Mouse (Mus musculus): Measurements from ENCODE around the gene Stx8.

The Stx8 gene

GRCm38 (mm10) chr11:68082756-68083155 lies 116.8 kb downstream of the Stx8 start:
- no peak for DNase-seq (ENCODE audit: low read depth in 1 of 2, low spot score in 2 of 2)

DNA sequence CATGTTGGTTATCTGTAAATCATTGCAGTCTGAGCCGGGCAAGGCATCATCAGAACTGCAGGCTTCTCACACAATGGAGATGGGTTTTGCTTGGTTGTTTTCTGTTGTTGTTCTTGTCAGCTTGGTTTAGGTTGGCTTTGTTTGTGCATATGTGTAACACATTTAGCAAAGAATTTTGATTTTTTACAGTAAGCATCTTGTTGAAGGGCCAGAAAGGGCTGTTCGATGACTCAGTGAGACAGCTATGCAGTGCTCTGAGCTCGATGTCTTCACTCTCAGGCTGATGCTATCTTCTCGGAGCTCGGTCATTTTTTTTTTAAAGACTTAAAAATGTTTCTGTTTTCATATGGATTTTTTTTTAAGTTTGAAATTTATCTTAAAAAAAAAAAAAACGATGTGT lies 117.6 kb downstream of the Stx8 start:
- no peak for DNase-seq (ENCODE audit: low read depth in 1 of 2, low spot score in 2 of 2)

- DNase-seq (ENCODE audit: low read depth in 1 of 2, low spot score in 2 of 2) = no peak
These were observed 120.2 kb downstream of the Stx8 start for GRCm38 (mm10) chr11:68086221-68086620.

DNA sequence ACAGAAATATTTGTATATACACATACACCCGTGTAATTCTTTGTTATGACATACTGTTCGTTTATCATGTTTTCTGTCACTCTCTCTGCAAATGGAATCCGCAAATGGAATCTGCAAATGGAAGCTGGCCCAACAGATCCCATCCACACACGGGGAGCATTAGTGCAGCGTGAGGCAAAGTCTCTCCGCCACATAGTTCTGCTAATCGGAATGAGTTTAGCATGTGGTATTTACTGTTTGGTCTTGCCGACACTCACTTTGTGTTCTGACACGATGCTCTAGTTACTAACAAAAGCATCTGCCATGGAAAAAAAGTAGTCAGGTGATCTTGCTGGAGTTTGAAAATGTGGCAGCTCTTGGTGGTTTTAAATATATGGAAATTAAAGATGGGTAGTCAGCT lies 123.4 kb downstream of the Stx8 start:
- DNase-seq (ENCODE audit: low read depth in 1 of 2, low spot score in 2 of 2) = no peak

DNA sequence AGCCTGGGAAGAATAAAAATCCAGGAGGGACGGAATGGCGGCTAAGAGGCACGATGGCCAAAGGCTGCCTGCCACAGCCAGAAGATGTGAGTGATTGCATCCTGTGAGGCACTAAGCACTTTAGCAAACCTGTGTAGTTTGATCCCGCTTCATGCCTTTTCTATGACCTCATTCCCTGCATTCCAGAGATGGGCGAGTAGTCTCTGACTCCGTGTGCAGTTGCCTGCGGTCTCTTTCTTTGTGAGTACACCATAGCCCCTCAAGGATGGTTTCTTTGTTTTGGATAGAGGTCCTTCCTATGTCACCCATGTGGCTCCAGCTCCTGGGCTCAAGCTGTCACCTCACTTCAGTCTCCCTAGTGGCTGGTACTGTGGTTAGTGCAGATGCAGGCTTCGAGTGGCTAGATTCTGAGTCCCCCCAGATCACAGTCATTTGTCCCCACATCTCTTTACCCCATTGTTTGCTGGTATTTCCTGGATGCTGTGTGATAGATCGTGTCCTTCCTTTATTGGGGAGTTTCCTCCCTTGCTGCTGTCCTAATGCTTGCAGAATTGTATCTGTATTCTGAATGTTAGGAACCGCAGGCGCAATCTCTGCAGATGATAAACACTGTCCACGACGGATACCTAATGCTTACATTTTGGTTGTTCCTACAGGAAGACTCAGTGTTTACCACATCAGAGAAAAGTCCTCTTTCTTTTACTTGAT lies 124.0 kb downstream of the Stx8 start:
- no peak for DNase-seq (ENCODE audit: low read depth in 1 of 2, low spot score in 2 of 2)

DNA sequence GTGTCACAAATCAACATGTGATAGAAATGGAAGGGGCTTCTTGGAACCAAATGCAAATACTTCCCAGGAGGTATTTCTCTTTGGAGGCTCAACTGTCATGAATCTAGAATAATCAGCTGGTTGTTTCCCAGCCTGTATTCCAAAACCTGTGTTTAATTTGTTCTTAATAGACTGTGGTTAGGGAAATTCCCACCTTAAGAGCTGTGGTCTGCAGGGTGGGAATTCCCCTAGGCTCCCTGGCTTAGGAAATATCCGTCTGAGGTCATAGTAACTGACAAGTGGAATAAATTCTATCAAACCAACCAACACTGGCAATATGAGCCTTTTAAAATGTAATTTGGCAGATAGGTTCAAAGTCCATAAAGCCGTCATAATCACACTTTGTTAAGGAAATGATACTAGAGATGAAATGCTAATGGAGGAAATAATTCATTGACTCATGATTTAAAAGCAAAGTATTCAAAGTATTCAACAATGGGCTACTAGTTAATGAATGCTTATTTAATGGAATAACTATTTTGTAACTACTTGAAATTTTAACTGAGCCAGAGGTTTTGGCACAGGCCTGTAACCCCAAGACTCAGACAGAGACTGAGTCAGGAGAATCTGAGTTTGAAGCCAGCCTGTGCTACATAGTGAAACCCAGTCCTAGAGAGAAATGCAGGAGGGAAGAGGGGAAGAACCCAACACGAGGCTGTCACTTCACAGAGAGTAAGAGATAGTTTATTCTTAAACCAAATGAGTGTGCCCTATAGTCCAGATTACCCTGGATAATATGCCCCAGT lies 126.2 kb downstream of the Stx8 start:
- DNase-seq (ENCODE audit: low read depth in 1 of 2, low spot score in 2 of 2) = no peak

GRCm38 (mm10) chr11:68101598-68101997 lies 135.6 kb downstream of the Stx8 start:
- no peak for DNase-seq (ENCODE audit: low read depth in 1 of 2, low spot score in 2 of 2)

DNA sequence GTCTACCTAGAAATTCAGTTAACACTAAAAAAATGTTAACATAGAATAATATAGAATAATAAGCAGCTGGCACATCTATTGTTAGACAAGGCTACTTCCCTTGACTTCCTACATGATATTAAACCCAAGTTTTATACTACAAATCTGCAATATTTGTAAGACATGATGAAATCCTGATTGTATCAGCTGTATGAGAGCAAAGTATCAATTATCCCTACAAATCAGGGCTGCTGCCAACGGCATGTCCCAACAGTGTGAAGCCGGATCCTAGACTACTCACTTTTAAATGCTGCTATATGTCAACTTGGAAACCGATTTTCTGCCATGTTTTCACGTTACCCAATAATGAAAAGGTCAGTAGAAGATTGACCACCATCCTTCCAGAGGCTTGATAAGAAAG lies 137.5 kb downstream of the Stx8 start:
- no peak for DNase-seq (ENCODE audit: low read depth in 1 of 2, low spot score in 2 of 2)

DNA sequence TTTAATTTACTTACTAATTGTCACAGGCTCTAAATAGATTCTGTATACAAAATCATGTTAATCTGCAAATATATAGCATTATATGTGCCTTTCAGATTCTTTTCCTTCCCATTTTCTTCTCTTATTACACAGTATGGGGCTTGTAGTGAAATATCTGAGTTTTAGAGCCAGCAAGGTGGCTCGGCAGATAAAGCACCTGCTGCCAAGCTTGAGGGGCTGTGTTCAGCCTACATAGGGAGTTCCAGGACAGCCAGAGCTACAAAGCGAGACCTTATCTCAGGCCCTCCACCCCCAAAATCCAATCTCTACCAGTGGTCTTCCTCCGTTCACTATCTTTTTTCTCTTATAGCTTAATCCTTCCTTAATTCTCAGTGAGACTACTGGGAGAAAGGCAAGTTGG lies 140.1 kb downstream of the Stx8 start:
- no peak for DNase-seq (ENCODE audit: low read depth in 1 of 2, low spot score in 2 of 2)

- no peak for DNase-seq (ENCODE audit: low read depth in 1 of 2, low spot score in 2 of 2)
These were observed 147.6 kb downstream of the Stx8 start for GRCm38 (mm10) chr11:68113454-68114100.

DNA sequence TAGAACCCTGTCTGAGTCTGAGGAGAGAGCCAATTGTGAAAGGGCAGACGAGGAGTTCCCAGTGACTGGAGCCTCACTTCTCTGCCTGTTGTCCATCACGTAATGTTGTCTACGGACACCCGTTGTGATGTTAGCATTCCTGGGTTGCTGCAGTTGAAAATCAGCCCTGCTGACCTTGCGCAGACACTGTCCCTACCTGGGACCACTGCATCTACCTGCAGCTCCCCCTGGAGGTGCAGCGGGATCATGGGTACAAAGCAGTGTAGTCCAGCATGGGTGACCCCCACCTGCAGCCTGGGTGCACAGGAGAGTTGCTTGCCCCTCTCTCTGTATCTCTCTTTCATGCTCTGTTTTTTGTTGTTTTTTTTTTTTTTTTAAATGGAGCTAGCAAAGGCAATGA lies 148.2 kb downstream of the Stx8 start:
- no peak for DNase-seq (ENCODE audit: low read depth in 1 of 2, low spot score in 2 of 2)

- DNase-seq (ENCODE audit: low read depth in 1 of 2, low spot score in 2 of 2) = no peak
These were observed 150.2 kb downstream of the Stx8 start for GRCm38 (mm10) chr11:68116157-68116556.

DNA sequence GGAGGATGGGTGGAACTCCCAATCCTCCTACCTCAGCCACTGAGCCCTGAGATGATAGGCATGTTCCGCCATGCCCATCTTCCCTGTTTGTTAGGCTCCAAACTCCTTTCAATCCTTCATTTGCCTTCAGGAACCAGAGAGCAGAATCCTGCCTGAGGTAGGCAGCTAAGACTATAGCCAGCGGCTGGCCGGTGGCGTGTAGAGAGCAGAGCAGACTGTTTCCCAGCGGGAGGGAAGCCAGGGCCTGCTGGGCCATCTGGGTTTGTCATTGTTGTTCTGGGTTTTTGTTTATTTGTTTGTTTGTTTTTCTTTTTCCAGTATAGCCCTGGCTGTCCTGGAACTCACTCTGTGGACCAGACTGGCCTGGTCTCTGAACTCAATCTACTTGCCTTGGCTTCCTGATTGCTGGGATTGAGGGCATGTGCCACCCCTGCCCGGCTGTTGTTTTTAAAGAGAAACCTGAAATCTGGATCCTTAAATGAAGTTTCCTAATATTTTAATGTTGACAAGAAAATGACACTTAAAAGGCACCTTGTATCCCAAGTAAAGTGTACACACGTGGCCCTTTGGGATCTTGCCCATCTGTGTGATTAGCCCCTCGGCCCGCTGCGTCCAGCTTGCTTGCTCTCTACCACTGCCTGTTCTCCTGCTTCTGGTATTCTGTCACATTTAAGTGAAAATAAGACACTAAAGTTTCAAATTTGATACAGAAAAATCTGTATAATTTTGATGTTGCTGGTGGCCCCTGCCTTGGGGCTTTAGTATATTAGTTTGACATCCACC lies 152.1 kb downstream of the Stx8 start:
- no peak for DNase-seq (ENCODE audit: low read depth in 1 of 2, low spot score in 2 of 2)

DNA sequence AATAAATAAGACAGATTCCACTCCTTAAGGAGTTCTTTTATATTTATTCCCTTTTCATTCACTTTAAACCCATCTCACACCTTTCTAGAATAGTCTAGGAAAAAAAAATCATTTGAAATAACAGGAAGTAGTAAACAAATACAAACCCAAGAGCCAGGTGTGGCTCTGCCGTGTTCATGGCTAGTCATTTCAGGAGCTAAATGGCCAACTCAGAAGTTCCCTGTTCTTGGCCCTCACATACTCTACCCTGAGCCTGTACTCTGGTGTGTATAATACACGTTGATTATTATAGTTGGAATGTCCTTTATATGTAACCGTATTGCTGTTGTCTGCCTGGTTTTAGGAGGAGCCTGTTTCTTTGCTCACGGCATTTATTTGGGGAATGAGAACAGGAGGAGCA lies 152.7 kb downstream of the Stx8 start:
- no peak for DNase-seq (ENCODE audit: low read depth in 1 of 2, low spot score in 2 of 2)

DNA sequence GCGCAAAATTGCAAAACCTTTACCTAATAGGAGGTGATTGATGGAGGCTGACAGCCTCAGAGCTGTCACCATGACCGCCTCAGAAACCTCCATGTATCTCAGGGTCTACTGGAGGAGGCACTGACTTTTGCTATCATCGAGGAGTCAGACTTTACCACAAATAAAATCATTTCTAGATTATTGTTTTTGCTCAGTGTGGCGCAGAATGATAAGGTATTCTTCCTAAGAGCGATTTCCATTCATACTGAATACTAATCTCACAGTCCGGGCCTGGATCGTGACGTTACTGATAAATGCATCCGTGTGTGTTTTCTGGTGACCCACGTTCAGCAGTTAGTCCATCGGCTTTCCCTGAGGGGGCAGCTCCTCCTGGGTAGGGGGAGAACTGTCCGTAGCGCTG lies 153.1 kb downstream of the Stx8 start:
- no peak for DNase-seq (ENCODE audit: low read depth in 1 of 2, low spot score in 2 of 2)

- DNase-seq (ENCODE audit: low read depth in 1 of 2, low spot score in 2 of 2) = no peak
These were observed 155.3 kb downstream of the Stx8 start for GRCm38 (mm10) chr11:68121260-68121659.

DNA sequence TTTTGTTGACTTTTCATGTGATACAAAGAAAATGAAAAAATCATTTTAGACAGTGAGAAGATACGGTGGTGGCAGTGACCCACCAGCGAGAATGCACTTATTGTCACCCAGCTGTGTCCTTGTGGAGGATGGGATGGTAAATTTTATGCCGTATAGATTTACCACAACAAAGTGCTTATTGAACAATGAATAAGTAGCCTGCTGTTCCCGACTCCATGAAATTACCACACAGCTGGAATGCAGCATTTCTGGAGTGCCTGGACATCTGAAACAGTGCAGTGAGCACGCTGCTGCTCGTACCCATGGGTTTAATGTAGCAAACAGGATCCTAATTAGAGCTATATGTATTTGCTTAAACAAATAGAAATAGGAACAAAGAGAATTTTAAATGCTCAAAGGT lies 155.7 kb downstream of the Stx8 start:
- DNase-seq (ENCODE audit: low read depth in 1 of 2, low spot score in 2 of 2) = no peak

DNA sequence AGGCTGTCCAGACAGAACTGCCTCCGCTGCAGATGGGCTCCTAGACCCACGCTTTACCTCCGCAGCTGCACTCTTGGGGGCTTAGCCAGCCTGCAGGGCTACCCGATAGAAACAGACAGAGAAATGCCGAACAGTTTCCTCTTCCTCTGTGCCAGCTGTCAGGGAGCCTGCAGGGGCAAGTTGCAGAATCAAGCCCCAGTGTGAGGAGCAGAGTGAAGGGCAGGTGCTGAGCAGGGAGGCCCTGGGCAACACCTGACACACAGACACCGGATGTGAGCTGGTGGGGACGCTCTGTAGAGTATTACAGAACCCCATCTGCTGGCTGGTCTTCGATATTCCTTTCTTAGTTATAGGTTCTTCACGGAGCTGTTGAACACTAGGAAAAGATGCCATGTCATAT lies 160.1 kb downstream of the Stx8 start:
- DNase-seq (ENCODE audit: low read depth in 1 of 2, low spot score in 2 of 2) = no peak

DNA sequence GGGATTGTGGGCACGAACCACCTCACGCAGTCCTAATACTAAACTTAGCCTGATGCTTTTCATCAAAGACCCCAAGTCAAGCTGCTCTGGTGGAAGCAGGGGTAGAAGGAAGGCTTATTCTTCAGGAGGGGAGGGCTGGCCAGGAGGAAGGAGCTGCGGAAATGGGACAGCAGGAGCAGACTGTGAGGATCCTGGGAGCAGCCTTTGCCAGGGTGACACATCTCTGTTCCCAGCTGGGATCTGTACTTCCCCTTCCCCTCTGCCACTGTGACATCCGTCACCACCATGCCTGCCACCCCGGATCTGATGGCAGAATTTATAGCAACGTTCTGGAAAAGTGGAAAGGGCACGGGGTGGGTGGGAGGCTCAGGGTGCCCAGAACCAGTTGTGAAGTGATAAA lies 168.5 kb downstream of the Stx8 start:
- DNase-seq (ENCODE audit: low read depth in 1 of 2, low spot score in 2 of 2) = no peak

DNA sequence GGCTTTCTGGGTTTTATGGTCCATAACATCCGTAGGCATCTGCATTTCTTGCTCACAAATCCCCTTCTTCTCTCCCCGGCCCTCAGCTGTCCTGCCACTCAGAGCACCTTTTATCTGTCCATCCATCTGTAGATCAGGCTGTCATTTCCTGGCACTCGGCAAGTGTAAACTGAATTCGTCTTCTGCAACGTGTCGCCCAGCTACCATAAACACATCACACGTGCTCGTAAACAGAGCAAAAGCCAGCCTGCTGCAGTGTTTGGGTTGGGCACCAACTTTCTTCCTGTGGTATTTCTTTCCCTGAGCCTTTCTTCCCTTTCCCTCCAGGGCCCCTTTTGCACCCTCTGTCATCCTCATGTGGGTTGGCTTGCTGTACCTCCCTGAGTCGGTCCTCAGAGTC lies 169.4 kb downstream of the Stx8 start:
- DNase-seq (ENCODE audit: low read depth in 1 of 2, low spot score in 2 of 2) = no peak

DNA sequence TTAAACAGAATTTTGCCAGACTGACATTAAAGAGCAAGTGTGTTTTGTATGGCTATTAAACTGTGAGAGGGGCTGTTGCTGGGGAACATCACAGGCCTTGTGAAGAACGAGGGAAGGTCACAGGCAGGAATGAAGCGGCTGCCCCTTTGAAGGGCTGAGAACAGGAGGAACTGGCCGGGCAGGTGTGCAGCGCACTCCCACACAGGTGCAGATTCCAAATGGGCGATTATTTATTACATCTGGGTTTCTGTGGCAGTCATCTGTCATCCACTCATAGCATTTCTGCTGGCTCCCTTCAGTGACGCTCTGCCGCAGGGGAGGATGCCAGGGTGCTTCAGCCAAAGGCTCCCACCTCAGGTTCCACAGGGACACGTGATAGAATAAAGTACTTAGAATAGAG lies 170.7 kb downstream of the Stx8 start:
- no peak for DNase-seq (ENCODE audit: low read depth in 1 of 2, low spot score in 2 of 2)

DNA sequence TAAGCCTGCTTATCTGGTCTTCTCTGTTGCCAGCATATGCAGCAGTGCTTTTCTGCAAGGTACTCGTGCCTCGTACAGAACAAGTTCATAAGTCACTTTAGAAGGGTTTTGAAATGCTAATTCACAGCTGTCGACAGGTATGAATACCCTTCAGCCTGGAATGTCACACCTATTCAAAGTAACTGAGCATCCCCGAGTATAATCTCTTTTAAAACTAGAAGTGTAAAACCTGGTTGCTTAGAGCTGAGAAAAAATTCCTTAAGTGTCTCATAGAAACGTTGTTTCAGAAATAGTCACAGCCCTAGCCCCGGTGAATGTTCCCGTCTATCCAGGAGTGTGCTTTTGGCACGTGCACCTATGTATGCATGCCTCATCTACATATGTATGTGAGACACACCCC lies 176.3 kb downstream of the Stx8 start:
- DNase-seq (ENCODE audit: low read depth in 1 of 2, low spot score in 2 of 2) = no peak
